Mouse (Mus musculus) spleen, adult 2 months (tissue): Measurements from ENCODE around the gene Appbp2.

Experiments
- CTCF ChIP-seq: fragments of 200-500 bp; IDR thresholded peaks from 2 replicates; pipeline ENCODE4 v1.5.1; 2011; ENCODE audit warnings: mild to moderate bottlenecking, inconsistent platforms; ENCODE audit not compliant: insufficient read depth, insufficient read length, insufficient replicate concordance; ENCODE audit errors: extremely low read depth
- POLR2A ChIP-seq: fragments of 200-500 bp; IDR thresholded peaks from 2 replicates; pipeline ENCODE4 v1.6.1; 2011; ENCODE audit warnings: low read depth, low read length, inconsistent platforms

GRCm38 (mm10) chr11:85270631-85271030, 35.7 kb upstream of the Appbp2 start:
- TF ChIP-seq CTCF = peak; percentile 23; the same call in 1 of the 2 replicates
- no peak for TF ChIP-seq POLR2A
